Mouse (Mus musculus) adipocyte (in vitro differentiated cells): ENCODE data around the gene Uchl3.

Source experiments
- DNase-seq: peaks from one replicate; pipeline ENCODE4 v3.0.0-alpha.2; 2016; ENCODE audit warnings: low spot score

The Uchl3 gene

GRCm38 (mm10) chr14:101666536-101666935 is 12.8 kb downstream of the Uchl3 start:
- DNase-seq = no peak

- no peak for DNase-seq
Observed at GRCm38 (mm10) chr14:101668626-101669025, 14.9 kb downstream of the Uchl3 start.

GRCm38 (mm10) chr14:101672226-101672625 is 18.5 kb downstream of the Uchl3 start:
- DNase-seq = no peak

GRCm38 (mm10) chr14:101687696-101688095 is 33.9 kb downstream of the Uchl3 start:
- DNase-seq = no peak

- no peak for DNase-seq
Observed at GRCm38 (mm10) chr14:101688406-101688805, 34.6 kb downstream of the Uchl3 start.

GRCm38 (mm10) chr14:101704479-101704878 is 50.7 kb downstream of the Uchl3 start:
- DNase-seq = no peak

GRCm38 (mm10) chr14:101707088-101707487 is 53.3 kb downstream of the Uchl3 start:
- no peak for DNase-seq

- no peak for DNase-seq
Observed at GRCm38 (mm10) chr14:101714414-101714813, 60.6 kb downstream of the Uchl3 start.

- DNase-seq = peak; percentile 62
Observed at GRCm38 (mm10) chr14:101729237-101729971, 75.6 kb downstream of the Uchl3 start, which contains the start of the genes Gm9922 and Lmo7. Gm9922 (minus strand) TSS chr14:101729814. Lmo7 (plus strand) TSS chr14:101729957.

- DNase-seq = no peak
Observed at GRCm38 (mm10) chr14:101729972-101730692, 76.4 kb downstream of the Uchl3 start.

GRCm38 (mm10) chr14:101733542-101734303 is 80.0 kb downstream of the Uchl3 start:
- no peak for DNase-seq

- no peak for DNase-seq
Observed at GRCm38 (mm10) chr14:101737501-101737900, 83.7 kb downstream of the Uchl3 start.
